Mouse (Mus musculus): ENCODE measurements around the gene Chpf. TPM values are rescaled to one million over a fixed set of nuclear protein-coding genes. Genes with fewer than 3 reads are reported as not detected.

The Chpf gene
- polyA plus RNA-seq, 1 experiment = 31.6 TPM

DNA sequence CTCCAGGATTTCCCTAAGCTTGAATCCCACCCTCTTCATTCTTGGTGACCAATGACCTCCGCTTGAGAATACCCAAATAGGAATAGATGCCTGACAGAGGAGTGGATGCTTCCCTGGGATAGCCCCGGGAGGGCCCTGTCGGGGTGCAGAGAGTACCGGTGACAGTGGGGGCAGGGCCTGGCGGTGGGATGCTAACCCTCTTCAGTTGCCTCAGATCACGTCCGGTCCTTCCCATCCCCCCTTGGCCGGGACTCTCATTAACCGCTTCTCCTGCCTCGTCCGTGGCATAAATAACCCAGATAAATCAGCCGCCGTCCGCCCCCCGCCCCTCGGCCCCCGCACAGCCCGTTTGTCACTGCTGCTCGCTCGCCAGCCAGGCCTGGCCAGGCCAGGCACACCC, 32.5 kb downstream of the Chpf start:
- TF ChIP-seq POLR2A (IDR thresholded peaks at IDR 0.05; ENCODE audit: low read depth, low read length) = no peak
- TF ChIP-seq CTCF (conservative IDR thresholded peaks at IDR 0.05; ENCODE audit: insufficient read depth, insufficient read length, low read depth, low read length) = no peak
- Histone ChIP-seq H3K27ac (ENCODE audit: insufficient read depth, low read depth, low read length) (no peak overlapping the region), H3K4me3 (ENCODE audit: insufficient read depth, low read depth, low read length) (no peak overlapping the region), H3K27me3 (replicated peaks; ENCODE audit: control insufficient read depth, insufficient read depth, low read length) (peaks cover 2% of the 10 kb centered on the region; the same call in 1 of the 2 replicates), H3K36me3 (ENCODE audit: control insufficient read depth, insufficient read depth, low read length) (no peaks in the 10 kb centered on the region), H3K4me1 (ENCODE audit: control insufficient read depth, insufficient read depth, low read length) (no peaks in the 10 kb centered on the region)
- 15% methylated on average over 20 of the region's 20 CpGs for WGBS
- DNase-seq = no peak

GRCm38 (mm10) chr1:75445751-75446611, 33.1 kb downstream of the Chpf start:
- WGBS = 5% methylated on average over 22 of the region's 22 CpGs
- Histone ChIP-seq H3K4me1 (ENCODE audit: control insufficient read depth, insufficient read depth, low read length) (no peaks in the 10 kb centered on the region), H3K4me3 (ENCODE audit: insufficient read depth, low read depth, low read length) (no peak overlapping the region), H3K27ac (ENCODE audit: insufficient read depth, low read depth, low read length) (no peak overlapping the region), H3K27me3 (replicated peaks; ENCODE audit: control insufficient read depth, insufficient read depth, low read length) (peaks cover 2% of the 10 kb centered on the region; the same call in 1 of the 2 replicates), H3K36me3 (ENCODE audit: control insufficient read depth, insufficient read depth, low read length) (no peaks in the 10 kb centered on the region)
- peak; percentile 67 for DNase-seq
- peak; percentile 90 for TF ChIP-seq CTCF (conservative IDR thresholded peaks at IDR 0.05; ENCODE audit: insufficient read depth, insufficient read length, low read depth, low read length)
- TF ChIP-seq POLR2A (IDR thresholded peaks at IDR 0.05; ENCODE audit: low read depth, low read length) = no peak

- H3K4me1 ChIP-seq (ENCODE audit: control insufficient read depth, insufficient read depth, low read length) = no peaks in the 10 kb centered on the region
- no peaks in the 10 kb centered on the region for H3K36me3 ChIP-seq (ENCODE audit: control insufficient read depth, insufficient read depth, low read length)
- 0 out of 2 replicates have a peak, but pooled peaks cover 2% of the 10 kb centered on the region for H3K27me3 ChIP-seq (replicated peaks; ENCODE audit: control insufficient read depth, insufficient read depth, low read length)
- no peak overlapping the region for H3K27ac ChIP-seq (ENCODE audit: insufficient read depth, low read depth, low read length)
- H3K4me3 ChIP-seq (ENCODE audit: insufficient read depth, low read depth, low read length) = no peak overlapping the region
- TF ChIP-seq POLR2A (IDR thresholded peaks at IDR 0.05; ENCODE audit: low read depth, low read length) (no peak), CTCF (conservative IDR thresholded peaks at IDR 0.05; ENCODE audit: insufficient read depth, insufficient read length, low read depth, low read length) (no peak)
- DNase-seq = no peak
- WGBS = 19% methylated on average over 9 of the region's 9 CpGs
Observed at GRCm38 (mm10) chr1:75445141-75445701, 33.9 kb downstream of the Chpf start.

GRCm38 (mm10) chr1:75444208-75444607, 34.9 kb downstream of the Chpf start:
- Histone ChIP-seq H3K4me3 (ENCODE audit: insufficient read depth, low read depth, low read length) (no peak overlapping the region), H3K4me1 (ENCODE audit: control insufficient read depth, insufficient read depth, low read length) (no peaks in the 10 kb centered on the region), H3K27ac (ENCODE audit: insufficient read depth, low read depth, low read length) (no peak overlapping the region), H3K36me3 (ENCODE audit: control insufficient read depth, insufficient read depth, low read length) (no peaks in the 10 kb centered on the region), H3K27me3 (replicated peaks; ENCODE audit: control insufficient read depth, insufficient read depth, low read length) (0 out of 2 replicates have a peak, but pooled peaks cover 2% of the 10 kb centered on the region)
- no peak for DNase-seq
- WGBS = 45% methylated on average over 3 of the region's 3 CpGs
- TF ChIP-seq CTCF (conservative IDR thresholded peaks at IDR 0.05; ENCODE audit: insufficient read depth, insufficient read length, low read depth, low read length) = no peak

DNA sequence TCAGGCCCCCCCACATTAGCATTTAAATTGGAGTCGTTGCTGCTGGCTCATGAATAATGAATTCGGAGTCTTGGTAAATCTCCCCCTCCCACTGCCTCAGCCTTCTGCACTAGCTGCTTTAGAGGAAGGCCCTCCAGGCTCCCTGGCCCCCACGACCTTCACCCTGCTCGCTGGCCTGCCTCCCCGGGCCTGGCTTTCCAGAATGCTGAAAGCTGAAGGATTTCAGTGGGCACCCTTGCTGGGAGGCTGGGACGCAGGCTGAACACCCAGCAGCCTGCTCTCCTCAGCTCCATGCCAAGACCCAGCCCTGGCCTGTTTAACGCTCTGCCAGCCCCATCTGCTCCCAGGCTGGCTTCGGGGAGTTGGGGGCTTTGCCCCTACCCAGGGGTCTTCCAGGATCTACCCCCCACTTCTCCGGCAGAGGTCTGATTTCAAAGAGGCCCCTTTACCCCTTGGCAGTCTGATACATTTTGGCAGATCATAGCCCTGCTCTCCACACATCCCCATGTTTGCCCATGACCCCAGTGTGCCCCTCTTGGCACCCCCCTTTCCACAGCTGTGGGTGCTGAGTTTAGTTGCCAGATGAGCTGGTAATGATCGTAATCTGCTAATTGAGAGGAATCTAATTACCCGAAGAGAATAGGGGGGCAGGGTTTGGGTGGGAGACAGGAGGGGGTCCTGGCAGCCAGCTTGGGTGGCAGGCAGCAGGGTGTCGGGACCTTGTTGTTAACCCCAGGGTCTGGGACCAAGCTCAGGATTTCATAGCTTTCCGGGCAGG, 35.7 kb downstream of the Chpf start:
- Histone ChIP-seq H3K27ac (ENCODE audit: insufficient read depth, low read depth, low read length) (no peak overlapping the region), H3K36me3 (ENCODE audit: control insufficient read depth, insufficient read depth, low read length) (no peaks in the 10 kb centered on the region), H3K27me3 (replicated peaks; ENCODE audit: control insufficient read depth, insufficient read depth, low read length) (0 out of 2 replicates have a peak, but pooled peaks cover 2% of the 10 kb centered on the region), H3K4me3 (ENCODE audit: insufficient read depth, low read depth, low read length) (no peak overlapping the region), H3K4me1 (ENCODE audit: control insufficient read depth, insufficient read depth, low read length) (no peaks in the 10 kb centered on the region)
- WGBS = 51% methylated on average over 13 of the region's 13 CpGs
- no peak for DNase-seq
- TF ChIP-seq CTCF (conservative IDR thresholded peaks at IDR 0.05; ENCODE audit: insufficient read depth, insufficient read length, low read depth, low read length) (no peak), POLR2A (IDR thresholded peaks at IDR 0.05; ENCODE audit: low read depth, low read length) (no peak)

DNA sequence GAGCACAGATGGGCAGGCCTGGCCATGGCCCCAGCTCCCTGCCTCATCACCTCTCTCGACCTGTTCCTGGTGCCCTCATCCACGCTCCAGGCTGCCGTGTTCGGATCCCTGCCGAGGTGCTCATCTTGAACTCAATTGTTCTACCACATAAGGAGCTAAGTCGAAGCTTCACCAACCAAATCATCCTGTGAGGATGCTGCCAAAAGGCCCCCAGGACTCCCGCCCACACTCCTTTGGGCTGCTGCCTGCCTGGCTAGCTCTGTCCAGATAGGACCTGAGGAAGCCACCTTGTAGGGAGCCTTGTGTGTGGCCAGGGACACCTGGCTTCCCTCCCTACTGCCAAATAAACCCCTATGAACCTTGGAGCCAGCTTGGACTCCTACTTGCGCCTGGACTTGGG, 36.3 kb downstream of the Chpf start:
- H3K36me3 ChIP-seq (ENCODE audit: control insufficient read depth, insufficient read depth, low read length) = no peaks in the 10 kb centered on the region
- H3K4me3 ChIP-seq (ENCODE audit: insufficient read depth, low read depth, low read length) = no peak overlapping the region
- DNase-seq = no peak
- 0 out of 2 replicates have a peak, but pooled peaks cover 2% of the 10 kb centered on the region for H3K27me3 ChIP-seq (replicated peaks; ENCODE audit: control insufficient read depth, insufficient read depth, low read length)
- no peak for TF ChIP-seq CTCF (conservative IDR thresholded peaks at IDR 0.05; ENCODE audit: insufficient read depth, insufficient read length, low read depth, low read length)
- TF ChIP-seq POLR2A (IDR thresholded peaks at IDR 0.05; ENCODE audit: low read depth, low read length) = no peak
- no peak overlapping the region for H3K27ac ChIP-seq (ENCODE audit: insufficient read depth, low read depth, low read length)
- H3K4me1 ChIP-seq (ENCODE audit: control insufficient read depth, insufficient read depth, low read length) = no peaks in the 10 kb centered on the region
- WGBS = 67% methylated on average over 8 of the region's 8 CpGs

Measured in kidney, adult 2 months (tissue).